Mouse (Mus musculus): ENCODE results near the gene Cdh22. TPM values are rescaled to one million over a fixed set of nuclear protein-coding genes. Genes with fewer than 3 reads are reported as not detected.

The Cdh22 gene
- polyA plus RNA-seq (2012; fragmentation: generic; extraction: Trizol) = 1.5 TPM

GRCm38 (mm10) chr2:165234613-165235291 is at the start of gene Cdh22:
Cdh22 (minus strand) TSS chr2:165234853.
- Histone ChIP-seq H3K4me3 (no peak within 1 kb of the TSS), H3ac (ENCODE audit: control insufficient read depth, insufficient read length) (no peak within 1 kb of the TSS), H3K36me3 (ENCODE audit: control insufficient read depth, insufficient read depth) (no peaks in the 10 kb centered on the region)

DNA sequence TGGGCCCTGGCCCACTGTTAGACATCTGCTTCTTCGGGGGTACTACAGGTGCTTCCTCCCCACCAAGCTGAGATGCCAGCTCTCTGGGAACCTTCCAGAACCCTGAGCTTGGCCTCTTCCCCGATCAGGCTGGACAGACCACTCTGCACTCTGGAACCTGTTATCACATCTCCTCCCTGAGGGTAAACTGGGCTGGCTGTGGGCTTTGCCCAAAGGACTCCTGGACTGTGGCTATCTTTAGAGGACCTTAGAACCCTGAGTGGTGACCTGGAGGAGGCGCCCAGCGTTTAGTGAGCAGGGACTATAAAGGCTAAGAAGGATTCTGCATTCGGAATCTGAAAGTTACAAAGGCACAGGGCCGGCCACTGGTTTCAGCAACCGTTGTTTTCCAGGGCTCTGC is 49.7 kb upstream of the Cdh22 start:
- no peaks in the 10 kb centered on the region for H3K27me3 ChIP-seq (ENCODE audit: control insufficient read depth, insufficient read depth, insufficient read length)
- H3K79me2 ChIP-seq (ENCODE audit: control insufficient read depth, insufficient read depth) = no peaks in the 10 kb centered on the region
- H3ac ChIP-seq (ENCODE audit: control insufficient read depth, insufficient read length) = no peak overlapping the region
- TF ChIP-seq POLR2A (IDR thresholded peaks at IDR 0.05; ENCODE audit: insufficient read length, low read depth) (no peak), E2F4 (IDR thresholded peaks at IDR 0.05; ENCODE audit: insufficient read depth) (no peak), MAX (IDR thresholded peaks at IDR 0.05; ENCODE audit: low read depth) (no peak), TCF12 (IDR thresholded peaks at IDR 0.05; ENCODE audit: insufficient read depth, poor library complexity, severe bottlenecking) (no peak), POLR2AphosphoS2 (IDR thresholded peaks at IDR 0.05; ENCODE audit: insufficient read length, low read depth) (no peak), MYOD1 (IDR thresholded peaks at IDR 0.05; ENCODE audit: control insufficient read depth in 1 of 3, insufficient read length in 2 of 3, low read depth in 2 of 3) (no peak), SRF (IDR thresholded peaks at IDR 0.05; ENCODE audit: control insufficient read depth, insufficient read length, low read depth) (no peak), MYOG (IDR thresholded peaks at IDR 0.05; ENCODE audit: control insufficient read depth in 1 of 3, insufficient read depth in 1 of 3, insufficient read length in 2 of 3, low read depth in 2 of 3) (no peak), USF1 (IDR thresholded peaks at IDR 0.05; ENCODE audit: low read depth) (no peak), CEBPB (IDR thresholded peaks at IDR 0.05; ENCODE audit: insufficient read depth, poor library complexity, severe bottlenecking) (no peak)
- H3K4me3 ChIP-seq = no peak overlapping the region
- no peak overlapping the region for H3K4me2 ChIP-seq (ENCODE audit: low read depth)
- H3K36me3 ChIP-seq (ENCODE audit: control insufficient read depth, insufficient read depth) = no peaks in the 10 kb centered on the region

More at GRCm38 (mm10) chr2:165234613-165235291, at the start of gene Cdh22:
- H3K4me2 ChIP-seq (ENCODE audit: low read depth) = no peak within 1 kb of the TSS
- H3K27me3 ChIP-seq (ENCODE audit: control insufficient read depth, insufficient read depth, insufficient read length) = peaks cover 90% of the 10 kb centered on the region
- H3K79me2 ChIP-seq (ENCODE audit: control insufficient read depth, insufficient read depth) = no peaks in the 10 kb centered on the region
- TF ChIP-seq POLR2AphosphoS2 (IDR thresholded peaks at IDR 0.05; ENCODE audit: insufficient read length, low read depth) (no peak), MYOD1 (IDR thresholded peaks at IDR 0.05; ENCODE audit: control insufficient read depth in 1 of 3, insufficient read length in 2 of 3, low read depth in 2 of 3) (no peak), E2F4 (IDR thresholded peaks at IDR 0.05; ENCODE audit: insufficient read depth) (no peak), USF1 (IDR thresholded peaks at IDR 0.05; ENCODE audit: low read depth) (no peak), POLR2A (IDR thresholded peaks at IDR 0.05; ENCODE audit: insufficient read length, low read depth) (no peak), CEBPB (IDR thresholded peaks at IDR 0.05; ENCODE audit: insufficient read depth, poor library complexity, severe bottlenecking) (no peak), MAX (IDR thresholded peaks at IDR 0.05; ENCODE audit: low read depth) (no peak), TCF12 (IDR thresholded peaks at IDR 0.05; ENCODE audit: insufficient read depth, poor library complexity, severe bottlenecking) (no peak), MYOG (IDR thresholded peaks at IDR 0.05; ENCODE audit: control insufficient read depth in 1 of 3, insufficient read depth in 1 of 3, insufficient read length in 2 of 3, low read depth in 2 of 3) (no peak), TCF3 (IDR thresholded peaks at IDR 0.05; ENCODE audit: insufficient read length, low read depth) (no peak), SRF (IDR thresholded peaks at IDR 0.05; ENCODE audit: control insufficient read depth, insufficient read length, low read depth) (no peak), REST (IDR thresholded peaks at IDR 0.05; ENCODE audit: insufficient read depth, insufficient read length) (no peak)

DNA sequence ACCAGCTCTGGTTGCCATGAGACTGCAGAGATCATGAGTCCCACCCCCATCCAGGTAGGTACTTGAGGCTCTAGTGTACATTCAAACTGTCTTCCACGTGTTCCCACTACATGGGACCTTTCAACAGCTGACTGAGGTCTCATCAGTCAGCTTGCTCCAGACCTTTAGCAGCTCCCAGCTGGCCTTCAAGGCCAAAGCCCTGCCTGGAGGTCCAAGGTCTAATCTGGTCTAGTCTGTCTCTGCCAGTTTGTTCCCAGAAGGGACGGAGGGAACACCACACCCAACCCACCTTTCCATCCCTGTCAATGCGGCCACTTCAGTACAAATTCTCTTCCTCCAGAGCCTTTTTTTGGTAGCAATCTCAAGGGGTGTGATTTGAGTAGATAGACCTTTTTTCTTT is 49.0 kb upstream of the Cdh22 start:
- no peak overlapping the region for H3K4me3 ChIP-seq
- no peaks in the 10 kb centered on the region for H3K79me2 ChIP-seq (ENCODE audit: control insufficient read depth, insufficient read depth)
- no peaks in the 10 kb centered on the region for H3K36me3 ChIP-seq (ENCODE audit: control insufficient read depth, insufficient read depth)
- H3K4me2 ChIP-seq (ENCODE audit: low read depth) = no peak overlapping the region
- no peaks in the 10 kb centered on the region for H3K27me3 ChIP-seq (ENCODE audit: control insufficient read depth, insufficient read depth, insufficient read length)
- no peak for TF ChIP-seq TCF3 (IDR thresholded peaks at IDR 0.05; ENCODE audit: insufficient read length, low read depth)
- no peak for TF ChIP-seq POLR2AphosphoS2 (IDR thresholded peaks at IDR 0.05; ENCODE audit: insufficient read length, low read depth)
- no peak for TF ChIP-seq SRF (IDR thresholded peaks at IDR 0.05; ENCODE audit: control insufficient read depth, insufficient read length, low read depth)
- no peak for TF ChIP-seq MYOD1 (IDR thresholded peaks at IDR 0.05; ENCODE audit: control insufficient read depth in 1 of 3, insufficient read length in 2 of 3, low read depth in 2 of 3)
- no peak for TF ChIP-seq MYOG (IDR thresholded peaks at IDR 0.05; ENCODE audit: control insufficient read depth in 1 of 3, insufficient read depth in 1 of 3, insufficient read length in 2 of 3, low read depth in 2 of 3)
- TF ChIP-seq REST (IDR thresholded peaks at IDR 0.05; ENCODE audit: insufficient read depth, insufficient read length) = no peak
- TF ChIP-seq USF1 (IDR thresholded peaks at IDR 0.05; ENCODE audit: low read depth) = no peak
- TF ChIP-seq E2F4 (IDR thresholded peaks at IDR 0.05; ENCODE audit: insufficient read depth) = no peak
- no peak for TF ChIP-seq POLR2A (IDR thresholded peaks at IDR 0.05; ENCODE audit: insufficient read length, low read depth)
- TF ChIP-seq TCF12 (IDR thresholded peaks at IDR 0.05; ENCODE audit: insufficient read depth, poor library complexity, severe bottlenecking) = no peak
- no peak for TF ChIP-seq CEBPB (IDR thresholded peaks at IDR 0.05; ENCODE audit: insufficient read depth, poor library complexity, severe bottlenecking)
- TF ChIP-seq MAX (IDR thresholded peaks at IDR 0.05; ENCODE audit: low read depth) = no peak
- H3ac ChIP-seq (ENCODE audit: control insufficient read depth, insufficient read length) = no peak overlapping the region

- H3K27me3 ChIP-seq (ENCODE audit: control insufficient read depth, insufficient read depth, insufficient read length) = no peaks in the 10 kb centered on the region
- H3K4me2 ChIP-seq (ENCODE audit: low read depth) = no peak overlapping the region
- no peak overlapping the region for H3K4me3 ChIP-seq
- no peak overlapping the region for H3ac ChIP-seq (ENCODE audit: control insufficient read depth, insufficient read length)
- H3K36me3 ChIP-seq (ENCODE audit: control insufficient read depth, insufficient read depth) = no peaks in the 10 kb centered on the region
- no peak for TF ChIP-seq E2F4 (IDR thresholded peaks at IDR 0.05; ENCODE audit: insufficient read depth)
- no peak for TF ChIP-seq POLR2A (IDR thresholded peaks at IDR 0.05; ENCODE audit: insufficient read length, low read depth)
- TF ChIP-seq USF1 (IDR thresholded peaks at IDR 0.05; ENCODE audit: low read depth) = no peak
- TF ChIP-seq CEBPB (IDR thresholded peaks at IDR 0.05; ENCODE audit: insufficient read depth, poor library complexity, severe bottlenecking) = no peak
- TF ChIP-seq MYOD1 (IDR thresholded peaks at IDR 0.05; ENCODE audit: control insufficient read depth in 1 of 3, insufficient read length in 2 of 3, low read depth in 2 of 3) = no peak
- TF ChIP-seq TCF12 (IDR thresholded peaks at IDR 0.05; ENCODE audit: insufficient read depth, poor library complexity, severe bottlenecking) = no peak
- no peak for TF ChIP-seq REST (IDR thresholded peaks at IDR 0.05; ENCODE audit: insufficient read depth, insufficient read length)
- TF ChIP-seq SRF (IDR thresholded peaks at IDR 0.05; ENCODE audit: control insufficient read depth, insufficient read length, low read depth) = no peak
- no peak for TF ChIP-seq TCF3 (IDR thresholded peaks at IDR 0.05; ENCODE audit: insufficient read length, low read depth)
- TF ChIP-seq MAX (IDR thresholded peaks at IDR 0.05; ENCODE audit: low read depth) = no peak
- no peaks in the 10 kb centered on the region for H3K79me2 ChIP-seq (ENCODE audit: control insufficient read depth, insufficient read depth)
These were observed 47.2 kb upstream of the Cdh22 start for GRCm38 (mm10) chr2:165281779-165282311.

Data from myocyte (in vitro differentiated cells).